In the genomic region with DNA sequence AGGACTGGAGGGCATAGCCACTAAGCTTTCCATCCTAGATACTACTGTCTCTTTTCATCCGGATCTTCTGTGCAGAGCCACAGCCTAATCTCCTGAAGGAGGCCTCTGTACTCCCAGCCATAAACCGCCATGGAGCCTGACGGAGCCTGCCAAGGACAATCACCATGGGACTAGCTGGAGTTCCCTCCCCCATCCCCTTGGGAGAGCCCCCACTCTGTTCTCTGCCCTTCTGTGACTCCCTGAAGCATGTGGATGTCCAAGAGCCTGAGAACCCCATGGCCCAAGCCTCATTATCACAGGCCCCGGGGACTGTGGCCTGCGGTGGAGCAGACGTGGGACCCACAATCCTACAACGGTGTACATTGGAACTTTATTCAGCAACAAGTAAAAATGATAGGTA, we compare ENCODE assay signal across 14 mouse cellular contexts.
DNase-seq lines count a peak whose midpoint lies in the region.
"Had no signal": no experiment of that assay in that cellular context is flagged by ENCODE, and none has a peak within 500 bp of the region (broad histone marks: within the 10 kb centered on the region; RNA-seq: fewer than 3 reads in every experiment).

No protein-coding gene starts in this region.

- peak; percentile 38 for DNase-seq in adrenal gland, postnatal 10 days
- no peak for DNase-seq in adrenal gland, adult 8-10 months
- peak; percentile 92 for DNase-seq in heart, adult 11 months
- no peak for DNase-seq in heart, postnatal 4 days
- peak; percentile 9 for DNase-seq in kidney, adult 9 months
- no peak for DNase-seq in kidney, postnatal 10 days
- DNase-seq: adrenal gland, postnatal 14 days; adrenal gland, postnatal 36 days; B cell, adult 2 months; cerebellum, adult 11-12 months; cerebellum, adult 2 months; cerebellum, adult 9-10 months; cerebellum, postnatal 25 days; forebrain, postnatal 0 days had no signal

Comparison
In these comparisons a context has a peak if more than half of its experiments do, and no peak if none do; other contexts are left out.
1. DNase-seq: peak in adrenal gland, postnatal 10 days (single experiment), heart, adult 11 months (single experiment) and kidney, adult 9 months (single experiment); none in adrenal gland, adult 8-10 months (single experiment), heart, postnatal 4 days (single experiment) and kidney, postnatal 10 days (single experiment).